Mouse (Mus musculus) 3134 (cell line): Measurements from ENCODE around the gene Bmpr1a.

Experiments used
- DNase-seq: peaks from one replicate; pipeline ENCODE4 v3.0.0-alpha.2; 2011; ENCODE audit warnings: low spot score; ENCODE audit not compliant: insufficient read length; ENCODE audit errors: extremely low read depth

Bmpr1a gene

GRCm38 (mm10) chr14:34362135-34362534, 141.0 kb downstream of the Bmpr1a start:
- no peak for DNase-seq
